Mouse (Mus musculus): ENCODE results near the gene Fut7.

GRCm38 (mm10) chr2:25399051-25399450 is 24.0 kb upstream of the Fut7 start, which contains the start of gene Npdc1:
- TF ChIP-seq POLR2A (IDR thresholded peaks at IDR 0.05; ENCODE audit: low read depth, low read length), result no peak
- TF ChIP-seq CTCF (IDR thresholded peaks at IDR 0.05; ENCODE audit: borderline replicate concordance, insufficient read depth, low read length), result no peak
